Mouse (Mus musculus): ENCODE results near the gene Pid1. TPM values are rescaled to one million over a fixed set of nuclear protein-coding genes. Genes with fewer than 3 reads are reported as not detected.

The Pid1 gene
- total RNA-seq, 2 experiments from 2014 or later = 4.0 to 5.9 TPM

- DNase-seq (ENCODE audit: low spot score) = no peak
Observed at GRCm38 (mm10) chr1:84085361-84085760, 278.6 kb downstream of the Pid1 start.

DNA sequence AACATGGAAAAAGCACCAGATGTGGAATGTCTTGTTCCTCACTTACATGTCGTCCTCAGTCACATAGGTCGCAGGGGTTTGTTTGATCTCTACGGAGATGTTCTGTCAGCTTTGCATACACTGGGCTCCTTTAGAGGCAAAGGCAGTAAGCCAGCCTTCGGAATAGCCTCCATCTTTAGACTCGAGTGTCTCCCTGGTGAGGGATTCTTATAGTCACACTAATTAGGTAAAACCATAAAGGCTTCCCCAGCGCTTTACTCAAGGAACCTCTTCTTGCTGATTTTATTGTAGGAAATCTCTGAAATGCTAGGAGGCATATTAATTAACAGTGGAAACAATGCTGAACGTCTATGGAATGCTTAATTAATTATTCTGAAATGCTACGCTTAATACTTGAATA is 284.4 kb downstream of the Pid1 start:
- DNase-seq (ENCODE audit: low spot score) = no peak

- no peak for DNase-seq (ENCODE audit: low spot score)
Observed at GRCm38 (mm10) chr1:84077023-84077422, 287.0 kb downstream of the Pid1 start.

DNA sequence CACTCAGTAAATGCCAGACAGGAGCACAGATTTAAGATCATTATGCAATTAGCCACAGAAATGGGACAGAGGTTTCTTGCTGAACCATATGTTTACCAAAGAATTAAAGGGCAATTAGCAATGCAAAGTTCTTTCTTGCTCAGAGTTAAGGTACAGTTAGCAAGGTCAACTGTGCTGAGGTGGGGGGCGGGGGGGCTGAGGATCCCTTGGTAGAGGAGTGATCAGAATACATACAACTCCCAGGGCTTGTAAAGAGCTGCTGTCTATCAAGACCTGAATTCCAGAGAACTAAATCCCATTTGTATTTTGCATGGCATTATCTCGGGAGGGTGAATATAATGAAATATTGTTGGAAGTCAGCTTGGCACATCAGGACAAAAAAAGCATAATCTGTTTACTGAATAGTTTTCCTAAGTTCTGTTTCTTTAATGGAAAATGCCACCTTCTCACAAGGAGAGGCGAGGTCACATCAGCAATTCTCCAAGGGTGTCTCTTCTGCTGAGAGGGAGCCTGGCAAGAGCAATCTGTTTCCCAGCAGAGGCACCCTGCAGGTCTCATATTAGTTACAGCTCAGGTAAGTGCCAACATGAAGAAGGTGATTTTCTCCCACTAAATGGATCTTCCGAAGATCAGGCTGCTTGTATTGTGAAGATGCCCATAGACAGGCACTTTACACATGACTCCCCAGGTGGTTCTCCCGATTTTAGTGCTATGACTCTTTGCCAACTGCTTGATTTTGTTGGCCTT is 306.9 kb downstream of the Pid1 start:
- DNase-seq (ENCODE audit: low spot score) = no peak

- no peak for DNase-seq (ENCODE audit: low spot score)
Observed at GRCm38 (mm10) chr1:84056306-84056705, 307.7 kb downstream of the Pid1 start.

GRCm38 (mm10) chr1:84025746-84026145 is 338.2 kb downstream of the Pid1 start:
- DNase-seq (ENCODE audit: low spot score) = peak; percentile 71

DNA sequence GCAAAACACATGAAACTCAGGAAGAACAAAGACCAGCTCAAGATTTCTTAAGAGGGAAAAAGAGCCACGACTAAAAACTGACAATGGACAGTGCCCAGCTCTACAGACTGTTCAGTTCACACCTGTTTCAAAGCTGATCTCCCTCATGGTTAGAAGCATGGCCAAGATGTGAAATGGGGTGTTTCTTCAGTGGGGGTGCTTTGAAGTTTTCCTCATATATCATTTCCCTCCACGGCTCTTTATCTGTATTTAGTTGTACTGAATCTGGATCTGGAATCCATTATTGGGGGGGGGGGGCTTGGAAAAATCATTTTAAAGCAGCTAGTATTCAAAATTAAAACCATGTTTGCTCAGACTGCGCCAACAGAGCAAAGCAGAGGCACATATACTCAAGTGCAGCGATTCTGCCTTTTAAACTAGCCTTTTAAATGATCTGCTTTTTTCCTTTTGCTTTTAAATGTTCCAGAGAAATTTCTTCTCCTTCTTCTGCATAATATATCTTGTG is 351.1 kb downstream of the Pid1 start:
- no peak for DNase-seq (ENCODE audit: low spot score)

DNA sequence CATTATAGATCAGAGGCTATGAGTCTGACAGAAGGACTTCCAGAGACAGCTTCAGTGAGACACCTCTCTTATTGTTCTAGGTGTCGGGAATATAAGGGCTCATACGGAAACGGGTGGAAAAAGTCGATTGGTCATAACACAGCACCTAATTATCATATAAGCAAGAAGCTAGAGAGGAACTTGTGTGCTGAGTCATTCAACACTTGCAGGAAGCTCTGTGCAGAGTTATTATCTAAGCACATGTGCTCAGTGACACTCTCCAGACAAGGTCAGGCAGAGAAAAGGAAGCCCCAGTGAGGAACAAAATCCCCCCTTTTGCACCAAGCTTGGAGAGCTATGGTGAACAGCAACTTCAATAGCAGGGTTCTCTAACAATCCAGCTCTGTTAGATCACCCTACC is 361.4 kb downstream of the Pid1 start:
- no peak for DNase-seq (ENCODE audit: low spot score)

Small RNA genes lying within 50 kb of the gene (microRNA-seq; reads per million reads assigned to microRNA genes)
- gene Mir6353 = not detected
